Mouse (Mus musculus): ENCODE measurements around the gene Smtnl1. TPM values are rescaled to one million over a fixed set of nuclear protein-coding genes. Genes with fewer than 3 reads are reported as not detected.

The Smtnl1 gene
- polyA plus RNA-seq, 1 experiment from 2014 or later: 0.08 TPM

- H3K9ac ChIP-seq: no peak overlapping the region
- 46% methylated on average over 7 of the region's 7 CpGs for WGBS
- no peak overlapping the region for H3K4me3 ChIP-seq (replicated peaks)
- H3K9me3 ChIP-seq: no peaks in the 10 kb centered on the region
- peak overlapping the region; percentile 46; the same call in 1 of the 2 replicates for H3K27ac ChIP-seq
- peak overlapping the region; percentile 47 for H3K4me2 ChIP-seq (replicated peaks)
- H3K36me3 ChIP-seq: peaks cover 14% of the 10 kb centered on the region
- H3K4me1 ChIP-seq (replicated peaks): peaks cover 9% of the 10 kb centered on the region
- H3K27me3 ChIP-seq (replicated peaks): no peaks in the 10 kb centered on the region
- ATAC-seq: peak; percentile 41; the same call in 1 of the 2 replicates
These were observed 28.1 kb upstream of the Smtnl1 start for GRCm38 (mm10) chr2:84850407-84851129.

- no peak overlapping the region for H3K4me3 ChIP-seq (replicated peaks)
- no peaks in the 10 kb centered on the region for H3K27me3 ChIP-seq (replicated peaks)
- 69% methylated on average over 1 of the region's 1 CpGs for WGBS
- no peak overlapping the region for H3K9ac ChIP-seq
- ATAC-seq: no peak
- H3K36me3 ChIP-seq: 0 out of 2 replicates have a peak, but pooled peaks cover 3% of the 10 kb centered on the region
- H3K9me3 ChIP-seq: no peaks in the 10 kb centered on the region
- H3K4me2 ChIP-seq (replicated peaks): no peak overlapping the region
- H3K27ac ChIP-seq: no peak overlapping the region
- peaks cover 15% of the 10 kb centered on the region for H3K4me1 ChIP-seq (replicated peaks)
These were observed 22.8 kb upstream of the Smtnl1 start for GRCm38 (mm10) chr2:84845226-84845625.

GRCm38 (mm10) chr2:84843654-84844053 is 21.2 kb upstream of the Smtnl1 start:
- H3K4me3 ChIP-seq (replicated peaks): no peak overlapping the region
- H3K9me3 ChIP-seq: no peaks in the 10 kb centered on the region
- H3K9ac ChIP-seq: no peak overlapping the region
- H3K4me2 ChIP-seq (replicated peaks): no peak overlapping the region
- ATAC-seq: no peak
- H3K4me1 ChIP-seq (replicated peaks): peaks cover 24% of the 10 kb centered on the region
- H3K27me3 ChIP-seq (replicated peaks): no peaks in the 10 kb centered on the region
- H3K36me3 ChIP-seq: no peaks in the 10 kb centered on the region
- no peak overlapping the region for H3K27ac ChIP-seq
- 76% methylated on average over 6 of the region's 6 CpGs for WGBS

- peak overlapping the region; percentile 60; the same call in 1 of the 2 replicates for H3K4me3 ChIP-seq (replicated peaks)
- H3K4me1 ChIP-seq (replicated peaks): peaks cover 29% of the 10 kb centered on the region
- peak; percentile 42; the same call in 1 of the 2 replicates for ATAC-seq
- no peak overlapping the region for H3K27ac ChIP-seq
- H3K4me2 ChIP-seq (replicated peaks): peak overlapping the region; percentile 97
- H3K27me3 ChIP-seq (replicated peaks): no peaks in the 10 kb centered on the region
- H3K9me3 ChIP-seq: no peaks in the 10 kb centered on the region
- no peak overlapping the region for H3K9ac ChIP-seq
- H3K36me3 ChIP-seq: no peaks in the 10 kb centered on the region
These were observed 19.5 kb upstream of the Smtnl1 start for GRCm38 (mm10) chr2:84841905-84842304.

- Histone ChIP-seq H3K27me3 (replicated peaks) (no peaks in the 10 kb centered on the region), H3K4me1 (replicated peaks) (peaks cover 29% of the 10 kb centered on the region), H3K9ac (peak overlapping the region; percentile 77), H3K4me2 (replicated peaks) (peak overlapping the region; percentile 97), H3K9me3 (no peaks in the 10 kb centered on the region), H3K27ac (peak overlapping the region; percentile 91), H3K4me3 (replicated peaks) (peak overlapping the region; percentile 60), H3K36me3 (no peaks in the 10 kb centered on the region)
- 5% methylated on average over 17 of the region's 17 CpGs for WGBS
- ATAC-seq: peak; percentile 30
These were observed 18.5 kb upstream of the Smtnl1 start for GRCm38 (mm10) chr2:84840748-84841563.

- Histone ChIP-seq H3K36me3 (no peaks in the 10 kb centered on the region), H3K27ac (peak overlapping the region; percentile 91), H3K4me2 (replicated peaks) (peak overlapping the region; percentile 97), H3K9me3 (no peaks in the 10 kb centered on the region), H3K9ac (peak overlapping the region; percentile 77), H3K4me3 (replicated peaks) (peak overlapping the region; percentile 60), H3K27me3 (replicated peaks) (no peaks in the 10 kb centered on the region), H3K4me1 (replicated peaks) (peaks cover 29% of the 10 kb centered on the region)
- under 1% methylated on average over 54 of the region's 54 CpGs for WGBS
- peak; percentile 88 for ATAC-seq
These were observed 17.7 kb upstream of the Smtnl1 start for GRCm38 (mm10) chr2:84840016-84840747.

- H3K9ac ChIP-seq: peak overlapping the region; percentile 77
- peak; percentile 50 for ATAC-seq
- H3K9me3 ChIP-seq: no peaks in the 10 kb centered on the region
- under 1% methylated on average over 47 of the region's 47 CpGs for WGBS
- peak overlapping the region; percentile 60 for H3K4me3 ChIP-seq (replicated peaks)
- H3K4me1 ChIP-seq (replicated peaks): peaks cover 29% of the 10 kb centered on the region
- H3K36me3 ChIP-seq: no peaks in the 10 kb centered on the region
- H3K27ac ChIP-seq: peak overlapping the region; percentile 91
- H3K4me2 ChIP-seq (replicated peaks): peak overlapping the region; percentile 97
- no peaks in the 10 kb centered on the region for H3K27me3 ChIP-seq (replicated peaks)
These were observed 16.8 kb upstream of the Smtnl1 start for GRCm38 (mm10) chr2:84838993-84839980.

GRCm38 (mm10) chr2:84838593-84838949 is 16.1 kb upstream of the Smtnl1 start, which contains the start of gene Slc43a1:
TSS of gene Slc43a1 (plus strand) at chr2:84838850.
- 34% methylated on average over 10 of the region's 10 CpGs for WGBS
- Histone ChIP-seq H3K27me3 (replicated peaks) (no peaks in the 10 kb centered on the region), H3K4me2 (replicated peaks) (peak within 1 kb of the TSS; percentile 97), H3K9me3 (no peaks in the 10 kb centered on the region), H3K4me3 (replicated peaks) (peak within 1 kb of the TSS; percentile 60), H3K27ac (peak within 1 kb of the TSS; percentile 91), H3K36me3 (no peaks in the 10 kb centered on the region), H3K9ac (peak within 1 kb of the TSS; percentile 77), H3K4me1 (replicated peaks) (peaks cover 29% of the 10 kb centered on the region)
- no peak for ATAC-seq

- Histone ChIP-seq H3K9me3 (no peaks in the 10 kb centered on the region), H3K36me3 (no peaks in the 10 kb centered on the region), H3K4me3 (replicated peaks) (no peak overlapping the region), H3K9ac (no peak overlapping the region), H3K27ac (no peak overlapping the region), H3K4me1 (replicated peaks) (peaks cover 29% of the 10 kb centered on the region), H3K4me2 (replicated peaks) (no peak overlapping the region), H3K27me3 (replicated peaks) (no peaks in the 10 kb centered on the region)
- WGBS: 33% methylated on average over 9 of the region's 9 CpGs
- ATAC-seq: no peak
These were observed 15.6 kb upstream of the Smtnl1 start for GRCm38 (mm10) chr2:84837817-84838592.

GRCm38 (mm10) chr2:84837107-84837506 is 14.7 kb upstream of the Smtnl1 start:
- H3K4me3 ChIP-seq (replicated peaks): no peak overlapping the region
- 51% methylated on average over 8 of the region's 8 CpGs for WGBS
- H3K9me3 ChIP-seq: no peaks in the 10 kb centered on the region
- no peak for ATAC-seq
- H3K36me3 ChIP-seq: no peaks in the 10 kb centered on the region
- no peak overlapping the region for H3K27ac ChIP-seq
- H3K4me1 ChIP-seq (replicated peaks): peaks cover 27% of the 10 kb centered on the region
- no peak overlapping the region for H3K4me2 ChIP-seq (replicated peaks)
- no peaks in the 10 kb centered on the region for H3K27me3 ChIP-seq (replicated peaks)
- no peak overlapping the region for H3K9ac ChIP-seq
